Mouse (Mus musculus): ENCODE results near the gene Ifngr1. TPM values are rescaled to one million over a fixed set of nuclear protein-coding genes. Genes with fewer than 3 reads are reported as not detected.
A peak's percentile ranks its signal among the peaks of the same experiment; 100 is the strongest.

The Ifngr1 gene
- total RNA-seq (2021) = 10 to 100 TPM; 35.2 to 35.7 TPM
- long read RNA-seq, experiment 1, transcript Ifngr1-201 (7 exons, 2,112 nt) = major isoform, 75 of 78 reads
- long read RNA-seq, experiment 1, partial matches to known transcripts = 0 of 78 reads
- long read RNA-seq, experiment 1, other reads (novel, unspliced or antisense) = 1 of 78 reads
- long read RNA-seq, experiment 2, transcript Ifngr1-201 (7 exons, 2,112 nt) = major isoform, 71 of 78 reads
- long read RNA-seq, experiment 2, partial matches to known transcripts = 0 of 78 reads
- long read RNA-seq, experiment 2, other reads (novel, unspliced or antisense) = 6 of 78 reads

GRCm38 (mm10) chr10:19591641-19592441 lies at the start of gene Ifngr1:
Gene Ifngr1 (plus strand): TSS chr10:19591949.
- DNase-seq (ENCODE audit: low spot score in 2 of 2) = peak; percentile 96 to 99

- no peak for DNase-seq (ENCODE audit: low spot score in 2 of 2)
Measured at GRCm38 (mm10) chr10:19546825-19547224, 44.9 kb upstream of the Ifngr1 start.

- DNase-seq (ENCODE audit: low spot score in 2 of 2) = no peak
Measured at GRCm38 (mm10) chr10:19548016-19548415, 43.7 kb upstream of the Ifngr1 start.

- no peak for DNase-seq (ENCODE audit: low spot score in 2 of 2)
Measured at GRCm38 (mm10) chr10:19548491-19548890, 43.3 kb upstream of the Ifngr1 start.

GRCm38 (mm10) chr10:19551585-19551984 lies 40.2 kb upstream of the Ifngr1 start:
- DNase-seq (ENCODE audit: low spot score in 2 of 2) = no peak

GRCm38 (mm10) chr10:19553857-19554256 lies 37.9 kb upstream of the Ifngr1 start:
- no peak for DNase-seq (ENCODE audit: low spot score in 2 of 2)

- DNase-seq (ENCODE audit: low spot score in 2 of 2) = no peak
Measured at GRCm38 (mm10) chr10:19557696-19558095, 34.1 kb upstream of the Ifngr1 start.

GRCm38 (mm10) chr10:19559565-19560165 lies 32.1 kb upstream of the Ifngr1 start:
- DNase-seq (ENCODE audit: low spot score in 2 of 2) = no peak

GRCm38 (mm10) chr10:19562598-19562997 lies 29.2 kb upstream of the Ifngr1 start:
- no peak for DNase-seq (ENCODE audit: low spot score in 2 of 2)

GRCm38 (mm10) chr10:19563443-19563861 lies 28.3 kb upstream of the Ifngr1 start:
- DNase-seq (ENCODE audit: low spot score in 2 of 2) = peak in 1 of 2 experiments; percentile 19

- DNase-seq (ENCODE audit: low spot score in 2 of 2) = no peak
Measured at GRCm38 (mm10) chr10:19567481-19567880, 24.3 kb upstream of the Ifngr1 start.

- DNase-seq (ENCODE audit: low spot score in 2 of 2) = no peak
Measured at GRCm38 (mm10) chr10:19570288-19570687, 21.5 kb upstream of the Ifngr1 start.

- DNase-seq (ENCODE audit: low spot score in 2 of 2) = no peak
Measured at GRCm38 (mm10) chr10:19570716-19571115, 21.0 kb upstream of the Ifngr1 start.

GRCm38 (mm10) chr10:19577571-19577970 lies 14.2 kb upstream of the Ifngr1 start:
- DNase-seq (ENCODE audit: low spot score in 2 of 2) = no peak

GRCm38 (mm10) chr10:19578001-19578400 lies 13.7 kb upstream of the Ifngr1 start:
- no peak for DNase-seq (ENCODE audit: low spot score in 2 of 2)

GRCm38 (mm10) chr10:19578409-19578986 lies 13.3 kb upstream of the Ifngr1 start:
- DNase-seq (ENCODE audit: low spot score in 2 of 2) = peak; percentile 26 to 33

GRCm38 (mm10) chr10:19580660-19581059 lies 11.1 kb upstream of the Ifngr1 start:
- no peak for DNase-seq (ENCODE audit: low spot score in 2 of 2)

- DNase-seq (ENCODE audit: low spot score in 2 of 2) = no peak
Measured at GRCm38 (mm10) chr10:19581844-19582582, 9.7 kb upstream of the Ifngr1 start.

GRCm38 (mm10) chr10:19582806-19583430 lies 8.8 kb upstream of the Ifngr1 start:
- no peak for DNase-seq (ENCODE audit: low spot score in 2 of 2)

GRCm38 (mm10) chr10:19584064-19584463 lies 7.7 kb upstream of the Ifngr1 start:
- no peak for DNase-seq (ENCODE audit: low spot score in 2 of 2)
